Mouse (Mus musculus) myocyte (in vitro differentiated cells): ENCODE results near the gene Xxylt1.

Source experiments
- MYOG ChIP-seq, 3 experiments: IDR thresholded peaks; one replicate each; pipeline ENCODE4 v1.6.1; 2011; ENCODE audit warnings: control low read depth in 2 of 3, low read depth in 2 of 3, mild to moderate bottlenecking in 2 of 3; ENCODE audit not compliant: insufficient read length in 2 of 3, control insufficient read depth in 1 of 3, insufficient read depth in 1 of 3
- POLR2A ChIP-seq: IDR thresholded peaks from one replicate; pipeline ENCODE4 v1.6.1; 2011; ENCODE audit warnings: low read depth, mild to moderate bottlenecking, control low read depth, moderate library complexity; ENCODE audit not compliant: insufficient read length
- SRF ChIP-seq: IDR thresholded peaks from one replicate; pipeline ENCODE4 v1.6.1; 2011; ENCODE audit warnings: low read depth; ENCODE audit not compliant: control insufficient read depth, insufficient read length
- TCF12 ChIP-seq: IDR thresholded peaks from one replicate; pipeline ENCODE4 v1.6.1; 2011; ENCODE audit warnings: mild to moderate bottlenecking, control low read depth; ENCODE audit not compliant: poor library complexity, insufficient read depth, severe bottlenecking
- TCF3 ChIP-seq: IDR thresholded peaks from one replicate; pipeline ENCODE4 v1.6.1; 2011; ENCODE audit warnings: low read depth, control low read depth; ENCODE audit not compliant: insufficient read length

DNA sequence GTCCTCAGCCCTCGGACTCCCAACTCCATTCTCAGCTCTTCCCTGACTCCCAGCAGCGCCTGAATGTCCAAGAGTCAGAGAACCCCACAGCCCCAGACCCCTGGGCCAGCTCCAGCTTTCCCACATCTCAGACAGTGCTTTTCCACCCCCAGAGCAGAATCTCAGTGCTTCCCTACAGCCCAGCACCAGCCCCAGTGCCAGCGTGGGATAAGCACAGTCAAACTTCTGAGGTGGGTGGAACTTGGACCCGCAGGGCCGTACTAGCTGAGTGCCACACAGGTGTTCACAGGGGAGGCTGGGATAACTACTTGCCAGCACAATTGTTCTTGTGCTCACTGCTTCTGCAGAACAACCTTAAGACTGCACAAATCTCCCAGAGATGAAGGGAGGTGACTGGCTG lies 149.0 kb downstream of the Xxylt1 start:
- no peak for TF ChIP-seq POLR2A
- no peak for TF ChIP-seq MYOG (IDR thresholded peaks at IDR 0.05; ENCODE audit: control insufficient read depth in 1 of 3, insufficient read depth in 1 of 3, insufficient read length in 2 of 3, low read depth in 2 of 3)
- TF ChIP-seq TCF12, result no peak
- no peak for TF ChIP-seq SRF
- no peak for TF ChIP-seq TCF3
